Mouse (Mus musculus) myocyte (in vitro differentiated cells): ENCODE measurements around the gene Xpo5.

Experiments used
- POLR2A ChIP-seq: IDR thresholded peaks from one replicate; pipeline ENCODE4 v1.6.1; 2011; ENCODE audit warnings: low read depth, mild to moderate bottlenecking, control low read depth, moderate library complexity; ENCODE audit not compliant: insufficient read length
- POLR2AphosphoS2 ChIP-seq: IDR thresholded peaks from one replicate; pipeline ENCODE4 v1.6.1; 2011; ENCODE audit warnings: low read depth, control low read depth; ENCODE audit not compliant: insufficient read length
- TCF3 ChIP-seq: IDR thresholded peaks from one replicate; pipeline ENCODE4 v1.6.1; 2011; ENCODE audit warnings: low read depth, control low read depth; ENCODE audit not compliant: insufficient read length
- USF1 ChIP-seq: IDR thresholded peaks from one replicate; pipeline ENCODE4 v1.6.1; 2011; ENCODE audit warnings: low read depth, mild to moderate bottlenecking, control low read depth, moderate library complexity

GRCm38 (mm10) chr17:46164791-46165190 is 37.8 kb upstream of the Xpo5 start:
- no peak for TF ChIP-seq USF1
- no peak for TF ChIP-seq POLR2A
- TF ChIP-seq TCF3: no peak
- no peak for TF ChIP-seq POLR2AphosphoS2
